Mouse (Mus musculus) hindbrain, embryonic 15.5 days (tissue): ENCODE data around the gene Pdia3. TPM values are rescaled to one million over a fixed set of nuclear protein-coding genes. Genes with fewer than 3 reads are reported as not detected.
A peak's percentile ranks its signal among the peaks of the same experiment; 100 is the strongest.

Experiments
- ATAC-seq: fragments of 200-750 bp; cut with Nextera tagmentation; 2 replicates; pipeline ENCODE4 v1.8.0; 2017; ENCODE audit warnings: low read depth, moderate number of reproducible peaks, moderate TSS enrichment; ENCODE audit not compliant: low FRiP score
- H3K27ac ChIP-seq: fragments of 300-500 bp; sonication (generic); replicated peaks from 2 replicates; pipeline ENCODE4 v1.5.1; 2015; ENCODE audit warnings: mild to moderate bottlenecking, inconsistent platforms
- H3K27me3 ChIP-seq: fragments of 300-500 bp; sonication (generic); 2 replicates; pipeline ENCODE4 v1.6.1; 2015; ENCODE audit warnings: control low read depth, inconsistent platforms
- H3K36me3 ChIP-seq: fragments of 300-500 bp; sonication (generic); 2 replicates; pipeline ENCODE4 v1.6.1; 2015; ENCODE audit warnings: control low read depth, inconsistent platforms
- H3K4me1 ChIP-seq: fragments of 300-500 bp; sonication (generic); replicated peaks from 2 replicates; pipeline ENCODE4 v1.6.1; 2015; ENCODE audit warnings: control low read depth, inconsistent platforms
- H3K4me2 ChIP-seq: fragments of 300-500 bp; sonication (generic); 2 replicates; pipeline ENCODE4 v1.6.1; 2015; ENCODE audit warnings: moderate library complexity, mild to moderate bottlenecking, inconsistent platforms
- H3K4me3 ChIP-seq: fragments of 300-500 bp; sonication (generic); 2 replicates; pipeline ENCODE4 v1.5.1; 2015; ENCODE audit warnings: mild to moderate bottlenecking, inconsistent platforms
- H3K9ac ChIP-seq: fragments of 300-500 bp; sonication (generic); 2 replicates; pipeline ENCODE4 v1.6.1; 2015; ENCODE audit warnings: inconsistent platforms
- H3K9me3 ChIP-seq: fragments of 300-500 bp; sonication (generic); 2 replicates; pipeline ENCODE4 v1.6.1; 2016; ENCODE audit warnings: control low read depth, inconsistent platforms
- WGBS: fragments of 180-500 bp; shearing (Covaris S2); methylation state at CpG from one replicate; pipeline ENCODE4 v1.1.7; 2015; 5-methylcytosine and 5-hydroxymethylcytosine counted together
- polyA plus RNA-seq: library from polyadenylated mRNA; unstranded; fragments of >200 nt; fragmentation: Nextera tagmentation; extraction: Ambion mirVana; gene quantifications from 2 replicates; pipeline ENCODE4 v1.2.1, GENCODE M21; 2015

Pdia3 gene
- polyA plus RNA-seq, 1 experiment from 2014 or later: 377 TPM

DNA sequence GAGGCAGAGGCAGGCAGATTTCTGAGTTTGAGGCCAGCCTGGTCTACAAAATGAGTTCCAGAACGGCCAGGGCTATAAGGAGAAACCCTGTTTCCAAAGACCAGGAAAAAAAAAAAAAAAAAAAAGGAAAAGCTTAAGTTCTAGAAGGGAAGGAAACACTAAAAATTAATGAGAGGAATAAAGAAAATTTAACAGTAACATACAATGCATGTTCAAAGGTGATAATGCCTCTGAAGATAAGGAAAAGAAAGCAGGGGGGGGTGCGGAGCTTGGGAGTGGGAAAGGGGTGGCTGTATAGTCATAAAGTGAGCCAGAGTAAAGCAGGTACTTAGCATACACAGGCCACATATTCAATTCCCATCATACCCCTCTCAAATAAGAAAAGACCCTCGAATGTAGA, 31.5 kb downstream of the Pdia3 start:
- H3K9ac ChIP-seq: no peak overlapping the region
- 89% methylated on average over 3 of the region's 3 CpGs for WGBS
- no peak overlapping the region for H3K4me2 ChIP-seq
- H3K27me3 ChIP-seq: peaks cover 26% of the 10 kb centered on the region
- no peaks in the 10 kb centered on the region for H3K9me3 ChIP-seq
- H3K4me1 ChIP-seq: peaks cover 27% of the 10 kb centered on the region
- H3K36me3 ChIP-seq: no peaks in the 10 kb centered on the region
- no peak for ATAC-seq
- no peak overlapping the region for H3K4me3 ChIP-seq
- H3K27ac ChIP-seq: no peak overlapping the region

DNA sequence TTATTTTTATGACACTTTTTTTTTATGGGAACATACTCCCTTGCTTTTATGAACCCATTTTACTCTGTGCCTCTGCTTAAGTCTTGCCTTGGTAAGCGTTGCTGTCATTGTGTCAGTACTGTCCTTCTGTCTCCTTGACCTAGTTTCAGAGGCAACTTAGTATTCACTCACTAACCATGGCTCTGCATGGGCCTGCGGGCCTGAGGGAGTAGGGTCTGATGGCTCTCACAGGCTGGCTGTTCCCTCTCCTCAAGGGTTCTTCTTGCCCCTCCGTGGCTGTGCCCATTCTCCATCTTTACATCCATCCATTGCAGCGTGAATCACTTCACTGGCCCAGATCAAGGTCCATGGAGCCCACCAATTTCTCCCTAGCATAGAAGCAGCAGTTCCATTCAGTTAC, 32.9 kb downstream of the Pdia3 start:
- H3K9me3 ChIP-seq: no peaks in the 10 kb centered on the region
- peaks cover 38% of the 10 kb centered on the region for H3K4me1 ChIP-seq
- no peak overlapping the region for H3K4me2 ChIP-seq
- no peak overlapping the region for H3K4me3 ChIP-seq
- 0 out of 2 replicates have a peak, but pooled peaks cover 2% of the 10 kb centered on the region for H3K36me3 ChIP-seq
- peaks cover 17% of the 10 kb centered on the region for H3K27me3 ChIP-seq
- no peak overlapping the region for H3K9ac ChIP-seq
- ATAC-seq: no peak
- no peak overlapping the region for H3K27ac ChIP-seq
- 85% methylated on average over 4 of the region's 4 CpGs for WGBS

- WGBS: 93% methylated on average over 3 of the region's 3 CpGs
- Histone ChIP-seq H3K27ac (no peak overlapping the region), H3K36me3 (0 out of 2 replicates have a peak, but pooled peaks cover 3% of the 10 kb centered on the region), H3K9me3 (no peaks in the 10 kb centered on the region), H3K27me3 (peaks cover 12% of the 10 kb centered on the region), H3K4me1 (peaks cover 37% of the 10 kb centered on the region), H3K4me2 (no peak overlapping the region), H3K4me3 (no peak overlapping the region), H3K9ac (no peak overlapping the region)
- no peak for ATAC-seq
Observed at GRCm38 (mm10) chr2:121447006-121447405, 33.4 kb downstream of the Pdia3 start.

DNA sequence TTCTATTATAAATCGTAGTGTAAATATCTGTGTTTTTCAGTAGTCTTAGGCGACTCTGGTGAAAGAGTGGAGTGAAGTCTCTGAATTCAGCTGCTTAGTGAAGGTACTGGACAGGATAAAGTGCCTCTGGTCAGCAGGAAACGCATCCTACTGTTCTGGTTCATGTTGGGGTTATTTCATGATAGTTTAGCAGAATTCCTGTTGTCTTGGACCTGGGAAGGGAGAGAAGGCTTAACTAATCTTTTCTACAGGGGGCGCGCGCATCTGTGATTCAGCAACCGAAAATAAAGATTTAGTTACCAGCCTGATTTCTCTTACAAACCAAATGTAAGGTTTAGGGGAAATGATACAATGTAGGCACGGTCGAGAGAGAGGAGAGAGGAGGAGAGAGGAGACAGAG, 34.6 kb downstream of the Pdia3 start:
- Histone ChIP-seq H3K4me3 (peak overlapping the region; percentile 99), H3K9ac (peak overlapping the region; percentile 39; the same call in 1 of the 2 replicates), H3K27ac (peak overlapping the region; percentile 98), H3K9me3 (no peaks in the 10 kb centered on the region), H3K27me3 (peaks cover 6% of the 10 kb centered on the region; the same call in 1 of the 2 replicates), H3K36me3 (peaks cover 9% of the 10 kb centered on the region), H3K4me1 (peaks cover 26% of the 10 kb centered on the region), H3K4me2 (peak overlapping the region; percentile 81)
- 19% methylated on average over 9 of the region's 9 CpGs for WGBS
- ATAC-seq: no peak

DNA sequence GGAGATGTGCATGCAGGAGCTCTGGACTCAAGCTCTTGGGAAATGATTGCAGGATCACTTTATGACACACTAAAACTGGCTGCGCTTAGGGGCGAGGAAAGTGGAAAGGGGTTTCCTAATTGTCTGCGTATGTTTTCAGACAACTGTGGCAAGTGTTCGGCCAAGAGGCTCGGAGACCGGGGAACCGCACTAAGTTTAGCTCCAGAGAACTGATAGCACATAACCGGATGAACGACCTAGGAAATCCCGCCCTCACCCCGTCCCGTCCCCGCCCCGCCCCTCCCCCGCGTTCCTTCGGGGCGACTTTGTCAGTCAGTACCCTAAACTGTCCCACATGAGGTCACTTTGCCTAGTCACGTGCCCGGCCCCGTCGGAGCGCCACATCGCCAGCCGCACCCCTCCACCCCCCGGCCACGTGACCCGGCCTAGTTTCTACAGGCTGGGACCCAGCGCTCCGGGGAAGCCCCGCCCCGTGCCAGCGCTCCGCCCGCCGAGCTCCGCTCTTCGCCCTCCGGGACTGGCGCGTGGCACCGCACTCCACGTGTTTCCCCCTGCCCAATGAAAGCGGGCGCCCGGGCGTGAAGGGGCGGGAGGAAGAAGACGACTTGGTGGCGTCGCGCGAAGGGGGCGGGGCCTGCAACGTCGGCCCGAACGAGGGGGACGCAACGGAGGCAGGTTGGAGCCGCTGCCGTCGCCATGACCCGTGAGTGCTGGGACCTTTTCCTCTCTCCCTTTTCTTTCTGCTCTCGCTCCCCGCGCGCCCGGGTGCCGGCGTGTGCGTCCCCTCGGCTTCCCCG, 35.4 kb downstream of the Pdia3 start, which contains the start of gene Serf2:
Gene Serf2 (plus strand): TSS at position 457 of the 797 bp plus-strand sequence.
- Histone ChIP-seq H3K9ac (peak within 1 kb of the TSS; percentile 97), H3K27me3 (peaks cover 5% of the 10 kb centered on the region; the same call in 1 of the 2 replicates), H3K4me1 (peaks cover 24% of the 10 kb centered on the region), H3K9me3 (no peaks in the 10 kb centered on the region), H3K4me3 (peak within 1 kb of the TSS; percentile 99), H3K36me3 (peaks cover 9% of the 10 kb centered on the region), H3K27ac (peak within 1 kb of the TSS; percentile 98), H3K4me2 (peak within 1 kb of the TSS; percentile 84)
- peak; percentile 98 for ATAC-seq
- WGBS: under 1% methylated on average over 64 of the region's 74 CpGs

DNA sequence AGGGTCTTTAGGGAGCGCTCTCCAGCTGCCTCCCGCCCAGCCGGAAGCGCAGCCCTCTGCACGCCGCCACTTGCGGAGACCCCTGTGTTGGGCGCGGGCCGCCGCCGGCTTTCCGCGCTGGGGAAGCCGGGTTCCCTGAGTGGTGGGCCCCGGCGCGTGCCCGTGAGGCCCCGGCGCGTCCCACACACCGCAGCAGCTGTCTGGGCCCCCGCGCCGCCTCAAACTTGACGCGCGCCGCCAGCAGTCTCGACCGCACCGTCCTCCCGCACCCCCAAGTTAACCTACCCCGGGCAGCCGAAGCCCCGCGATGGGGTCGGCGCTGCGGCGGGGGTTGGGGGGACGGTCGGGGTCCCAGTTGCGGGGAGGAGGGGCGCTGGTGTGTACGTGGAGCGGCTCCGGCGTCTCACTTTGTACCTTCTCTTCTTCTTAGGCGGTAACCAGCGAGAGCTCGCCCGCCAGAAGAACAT, 36.0 kb downstream of the Pdia3 start:
- WGBS: under 1% methylated on average over 54 of the region's 54 CpGs
- Histone ChIP-seq H3K9ac (peak overlapping the region; percentile 97), H3K4me3 (peak overlapping the region; percentile 99), H3K27me3 (no peaks in the 10 kb centered on the region), H3K27ac (peak overlapping the region; percentile 98), H3K4me1 (peaks cover 24% of the 10 kb centered on the region), H3K4me2 (peak overlapping the region; percentile 84), H3K36me3 (peaks cover 9% of the 10 kb centered on the region), H3K9me3 (no peaks in the 10 kb centered on the region)
- peak; percentile 69 for ATAC-seq

GRCm38 (mm10) chr2:121450093-121450492, 36.5 kb downstream of the Pdia3 start:
- peaks cover 24% of the 10 kb centered on the region for H3K4me1 ChIP-seq
- H3K9ac ChIP-seq: peak overlapping the region; percentile 97
- WGBS: 3% methylated on average over 7 of the region's 7 CpGs
- no peaks in the 10 kb centered on the region for H3K27me3 ChIP-seq
- peaks cover 9% of the 10 kb centered on the region for H3K36me3 ChIP-seq
- H3K4me3 ChIP-seq: peak overlapping the region; percentile 99
- H3K9me3 ChIP-seq: no peaks in the 10 kb centered on the region
- no peak for ATAC-seq
- H3K27ac ChIP-seq: peak overlapping the region; percentile 98
- H3K4me2 ChIP-seq: peak overlapping the region; percentile 84

- no peak overlapping the region for H3K9ac ChIP-seq
- no peak overlapping the region for H3K27ac ChIP-seq
- H3K4me2 ChIP-seq: no peak overlapping the region
- WGBS: 82% methylated on average over 4 of the region's 4 CpGs
- peaks cover 9% of the 10 kb centered on the region for H3K36me3 ChIP-seq
- no peak overlapping the region for H3K4me3 ChIP-seq
- no peaks in the 10 kb centered on the region for H3K27me3 ChIP-seq
- H3K4me1 ChIP-seq: peaks cover 31% of the 10 kb centered on the region
- ATAC-seq: no peak
- no peaks in the 10 kb centered on the region for H3K9me3 ChIP-seq
Observed at GRCm38 (mm10) chr2:121452361-121452760, 38.8 kb downstream of the Pdia3 start.

DNA sequence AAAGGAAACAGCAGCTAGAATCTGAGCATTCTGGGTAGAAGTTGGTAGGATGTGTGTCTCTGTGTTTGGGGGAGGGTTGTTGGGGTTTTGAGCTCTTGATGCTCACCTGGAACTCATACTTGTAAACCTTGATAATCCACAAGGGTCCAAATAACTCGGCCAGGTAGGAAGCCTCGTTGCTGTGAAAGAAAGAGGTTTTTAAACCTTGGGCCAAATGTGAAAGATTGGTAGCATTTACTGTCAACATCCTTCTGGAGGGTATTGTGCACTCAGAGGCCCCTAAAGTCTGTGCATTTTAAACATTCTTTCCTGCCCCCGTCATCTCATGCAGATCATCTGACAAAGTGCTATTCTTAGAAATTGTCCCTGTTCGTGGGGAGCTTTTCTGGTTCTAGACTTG, 39.4 kb downstream of the Pdia3 start, which contains the start of gene Hypk:
Gene Hypk (plus strand): TSS at position 301 of the 400 bp plus-strand sequence.
- H3K9me3 ChIP-seq: no peaks in the 10 kb centered on the region
- no peak within 1 kb of the TSS for H3K27ac ChIP-seq
- peaks cover 34% of the 10 kb centered on the region for H3K4me1 ChIP-seq
- no peaks in the 10 kb centered on the region for H3K27me3 ChIP-seq
- no peak within 1 kb of the TSS for H3K4me3 ChIP-seq
- no peak within 1 kb of the TSS for H3K9ac ChIP-seq
- WGBS: 80% methylated on average over 4 of the region's 4 CpGs
- no peak for ATAC-seq
- H3K36me3 ChIP-seq: peaks cover 9% of the 10 kb centered on the region
- no peak within 1 kb of the TSS for H3K4me2 ChIP-seq

DNA sequence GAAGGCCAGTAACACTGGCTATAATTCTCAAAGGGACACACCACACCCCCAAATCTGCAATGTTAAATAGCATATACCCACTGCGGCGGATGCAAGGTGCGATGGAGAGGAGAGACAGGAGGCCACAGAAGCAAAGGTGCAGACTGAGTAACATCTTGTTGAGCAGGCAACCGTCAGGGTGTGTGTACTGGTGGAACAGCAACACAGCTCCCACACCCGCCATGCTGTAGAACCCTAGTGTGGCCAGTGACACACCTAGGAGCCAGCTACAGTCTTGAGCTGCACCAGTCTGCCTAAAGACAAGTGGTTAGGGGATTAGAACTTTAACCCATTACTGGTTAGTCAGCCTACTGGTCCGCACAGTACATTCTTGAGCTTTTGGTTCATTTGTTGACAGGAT, 40.3 kb downstream of the Pdia3 start:
- ATAC-seq: no peak
- H3K27ac ChIP-seq: no peak overlapping the region
- H3K4me1 ChIP-seq: peaks cover 33% of the 10 kb centered on the region
- H3K36me3 ChIP-seq: peaks cover 13% of the 10 kb centered on the region
- H3K9me3 ChIP-seq: no peaks in the 10 kb centered on the region
- H3K9ac ChIP-seq: no peak overlapping the region
- 87% methylated on average over 6 of the region's 6 CpGs for WGBS
- H3K4me3 ChIP-seq: no peak overlapping the region
- H3K4me2 ChIP-seq: no peak overlapping the region
- no peaks in the 10 kb centered on the region for H3K27me3 ChIP-seq

- 88% methylated on average over 5 of the region's 5 CpGs for WGBS
- ATAC-seq: no peak
- Histone ChIP-seq H3K27ac (no peak overlapping the region), H3K4me1 (peaks cover 27% of the 10 kb centered on the region), H3K4me2 (no peak overlapping the region), H3K9me3 (no peaks in the 10 kb centered on the region), H3K4me3 (no peak overlapping the region), H3K9ac (no peak overlapping the region), H3K36me3 (peaks cover 20% of the 10 kb centered on the region), H3K27me3 (no peaks in the 10 kb centered on the region)
Observed at GRCm38 (mm10) chr2:121455534-121455933, 42.0 kb downstream of the Pdia3 start.
